Mouse (Mus musculus): Measurements from ENCODE around the gene Tsfm.

- TF ChIP-seq USF2 (conservative IDR thresholded peaks at IDR 0.05; ENCODE audit: low read depth, low read length) (no peak), TCF12 (IDR thresholded peaks at IDR 0.05; ENCODE audit: low read depth, low read length) (no peak), CTCF (conservative IDR thresholded peaks at IDR 0.05 in 1 of 2, IDR thresholded peaks at IDR 0.05 in 1 of 2; ENCODE audit: low read depth in 2 of 2, low read length in 2 of 2) (no peak), POLR2A (IDR thresholded peaks at IDR 0.05; ENCODE audit: low read depth, low read length) (no peak), JUND (conservative IDR thresholded peaks at IDR 0.05; ENCODE audit: low read depth, low read length) (no peak), EP300 (IDR thresholded peaks at IDR 0.05; ENCODE audit: low read length) (no peak), NELFE (IDR thresholded peaks at IDR 0.05; ENCODE audit: low read depth, low read length) (no peak)
Observed at GRCm38 (mm10) chr10:126961757-126962156, 68.9 kb downstream of the Tsfm start.

Data from CH12.LX (cell line).